Mouse (Mus musculus) right cerebral cortex, postnatal 14 days (tissue): Measurements from ENCODE around the gene Usp3.

Experiments
- DNase-seq: peaks from one replicate; pipeline ENCODE4 v3.0.0; 2022

Gene Usp3

GRCm38 (mm10) chr9:66561496-66561895 lies 31.4 kb downstream of the Usp3 start:
- no peak for DNase-seq

DNA sequence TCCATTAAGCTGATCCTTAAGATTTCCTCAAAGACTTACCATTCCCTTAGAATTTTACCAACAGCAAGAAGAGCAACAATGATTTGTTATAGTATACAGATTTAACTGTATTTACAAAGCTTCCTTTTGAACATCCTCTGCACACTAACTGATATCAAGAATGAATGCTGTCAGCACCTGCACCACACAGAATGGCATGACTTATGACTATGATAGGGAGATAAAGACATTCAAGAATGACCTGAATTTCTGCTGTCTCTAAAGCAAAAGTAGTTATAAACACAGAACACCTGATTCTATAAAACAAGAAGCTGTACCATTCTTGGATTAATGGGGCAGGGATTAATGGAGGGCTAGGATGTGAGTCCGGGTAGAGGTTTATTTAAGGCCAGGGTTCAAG lies 32.2 kb downstream of the Usp3 start:
- DNase-seq, result no peak

DNA sequence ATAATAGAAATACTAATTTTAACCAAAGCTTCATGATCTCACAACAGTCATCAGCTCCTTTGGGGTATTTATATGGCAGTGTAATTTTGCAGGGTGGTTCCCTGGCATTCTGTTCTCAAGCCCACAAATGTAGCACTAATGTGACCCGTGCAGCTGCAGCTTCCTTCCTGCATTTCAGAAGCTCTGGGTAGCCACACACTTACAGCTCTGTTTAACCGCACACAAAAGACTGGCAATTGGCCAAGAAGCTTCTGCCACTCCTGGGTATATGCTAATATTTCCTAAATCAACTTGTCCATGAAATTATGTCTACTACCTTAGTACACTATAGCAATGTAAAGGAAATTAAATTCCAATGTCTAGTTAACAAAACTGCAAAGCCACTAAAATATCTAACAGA lies 32.6 kb downstream of the Usp3 start:
- DNase-seq, result no peak

DNA sequence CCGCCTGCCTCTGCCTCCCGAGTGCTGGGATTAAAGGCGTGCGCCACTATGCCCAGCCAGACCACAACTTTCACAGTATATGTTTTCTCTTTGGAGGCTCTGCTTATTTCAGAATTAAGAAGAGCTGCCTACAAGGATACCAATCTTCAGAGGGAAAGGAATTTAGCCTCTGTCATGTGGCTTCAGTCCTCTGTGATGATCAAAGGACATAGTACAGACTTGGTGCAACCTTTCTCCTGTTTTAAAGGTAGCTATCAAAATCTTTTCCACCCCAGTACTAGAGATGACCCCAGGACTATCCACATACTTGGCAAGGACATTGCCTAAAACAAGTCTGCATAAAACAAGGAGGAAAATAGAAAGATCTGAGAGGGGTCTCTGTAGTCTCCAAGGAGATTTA lies 34.0 kb downstream of the Usp3 start:
- no peak for DNase-seq

GRCm38 (mm10) chr9:66542785-66543184 lies 50.2 kb downstream of the Usp3 start:
- DNase-seq, result no peak

DNA sequence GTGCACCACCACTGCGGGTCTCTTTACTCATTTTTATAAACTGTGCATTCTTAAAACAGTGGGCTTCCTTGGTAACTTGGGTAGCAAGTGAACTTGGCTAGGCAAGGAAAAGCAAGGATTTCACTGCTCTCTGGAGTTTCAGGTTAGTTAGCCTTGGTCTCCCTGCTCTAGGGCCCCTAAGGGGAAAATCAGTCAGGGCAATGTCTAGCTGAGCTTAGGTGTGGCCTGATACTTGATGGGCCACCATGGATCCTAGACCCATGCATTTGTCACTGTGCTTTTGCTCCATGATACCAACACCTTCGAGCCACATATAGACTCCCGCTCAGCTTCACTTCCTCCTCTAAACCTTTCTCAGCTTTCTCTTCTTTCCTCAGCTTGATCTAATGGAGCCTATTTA lies 71.3 kb downstream of the Usp3 start:
- DNase-seq, result no peak

- no peak for DNase-seq
These were observed 72.6 kb downstream of the Usp3 start for GRCm38 (mm10) chr9:66520299-66520698.

GRCm38 (mm10) chr9:66518901-66519300 lies 74.0 kb downstream of the Usp3 start:
- no peak for DNase-seq

GRCm38 (mm10) chr9:66518251-66518650 lies 74.7 kb downstream of the Usp3 start:
- DNase-seq, result no peak

GRCm38 (mm10) chr9:66517746-66518145 lies 75.2 kb downstream of the Usp3 start:
- no peak for DNase-seq

DNA sequence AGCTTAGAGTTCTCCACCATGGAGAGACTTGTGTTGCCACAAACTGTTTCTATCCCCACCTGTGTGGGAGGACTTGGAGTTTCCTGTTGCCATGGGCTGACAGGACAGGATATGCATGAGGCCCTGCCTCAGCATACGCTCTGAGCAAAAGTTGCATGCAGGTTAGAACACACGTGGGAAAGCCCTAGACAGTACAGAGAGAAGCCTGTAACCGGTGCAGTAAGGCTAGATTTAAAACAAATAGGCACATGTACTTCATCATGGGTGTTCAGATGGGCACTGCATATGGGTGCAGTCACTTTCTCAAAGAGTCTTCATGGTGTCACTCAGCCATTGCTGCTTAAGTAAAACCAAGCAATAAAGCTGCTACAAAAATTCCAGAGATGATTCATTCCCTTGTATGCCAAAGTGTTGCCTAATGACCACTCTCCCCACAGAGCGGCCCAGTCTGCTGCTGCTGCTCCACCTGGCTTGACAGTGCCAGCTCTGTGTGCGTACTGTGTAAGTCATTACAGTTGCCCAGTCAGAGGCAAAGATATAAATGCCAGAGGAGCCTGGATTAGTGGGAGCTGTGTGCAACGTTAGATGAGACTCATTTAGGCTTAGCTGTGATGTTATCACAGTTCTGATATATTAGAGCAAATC lies 76.5 kb downstream of the Usp3 start:
- DNase-seq, result no peak

DNA sequence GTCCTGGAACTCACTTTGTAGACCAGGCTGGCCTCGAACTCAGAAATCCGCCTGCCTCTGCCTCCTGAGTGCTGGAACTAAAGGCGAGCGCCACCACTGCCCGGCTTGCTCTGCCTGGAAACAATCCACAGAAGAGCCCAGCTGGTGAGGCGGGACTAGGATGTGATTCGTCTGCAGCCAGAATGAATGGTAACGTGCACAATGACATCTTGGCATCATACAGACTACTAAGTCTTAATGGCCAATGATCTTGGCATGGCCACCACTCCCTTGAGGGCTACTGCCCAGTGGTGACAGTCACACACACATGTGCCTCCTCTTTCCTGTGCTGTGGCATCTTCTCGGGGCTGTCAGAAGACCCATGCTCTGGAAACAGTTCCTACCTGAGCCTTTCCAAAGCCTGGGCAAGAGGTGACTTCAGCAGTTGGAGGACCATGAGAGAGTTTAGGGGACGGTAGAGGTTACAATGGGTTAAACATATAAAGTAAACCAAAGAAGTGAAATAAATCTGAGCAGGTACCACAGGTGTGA lies 77.2 kb downstream of the Usp3 start:
- no peak for DNase-seq

- no peak for DNase-seq
These were observed 77.8 kb downstream of the Usp3 start for GRCm38 (mm10) chr9:66515115-66515514.

- peak; percentile 67 for DNase-seq
These were observed 78.6 kb downstream of the Usp3 start, which contains the start of gene Fbxl22 for GRCm38 (mm10) chr9:66514256-66514770. Gene Fbxl22, minus strand, starts transcription at chr9:66514593.

- DNase-seq, result no peak
These were observed 79.2 kb downstream of the Usp3 start for GRCm38 (mm10) chr9:66513661-66514255.

GRCm38 (mm10) chr9:66513150-66513549 lies 79.8 kb downstream of the Usp3 start:
- peak; percentile 29 for DNase-seq

DNA sequence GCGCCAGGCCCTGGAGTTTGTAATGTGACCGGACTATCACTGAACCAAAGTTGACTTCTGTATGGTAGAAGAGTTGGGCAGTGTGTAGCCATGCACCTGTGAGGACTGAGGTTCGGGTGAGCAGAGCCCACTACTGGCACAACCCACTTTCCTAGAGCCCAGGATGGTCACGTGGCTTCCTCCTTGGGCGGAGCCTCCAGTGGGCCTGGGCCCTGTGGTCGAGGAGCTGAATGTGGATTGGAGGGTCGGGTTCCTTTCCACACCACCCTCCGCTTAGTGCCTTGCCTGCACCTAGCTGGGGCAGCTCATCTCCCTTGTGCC lies 80.6 kb downstream of the Usp3 start:
- peak; percentile 82 for DNase-seq

GRCm38 (mm10) chr9:66511580-66512350 lies 81.2 kb downstream of the Usp3 start:
- peak; percentile 96 for DNase-seq

DNA sequence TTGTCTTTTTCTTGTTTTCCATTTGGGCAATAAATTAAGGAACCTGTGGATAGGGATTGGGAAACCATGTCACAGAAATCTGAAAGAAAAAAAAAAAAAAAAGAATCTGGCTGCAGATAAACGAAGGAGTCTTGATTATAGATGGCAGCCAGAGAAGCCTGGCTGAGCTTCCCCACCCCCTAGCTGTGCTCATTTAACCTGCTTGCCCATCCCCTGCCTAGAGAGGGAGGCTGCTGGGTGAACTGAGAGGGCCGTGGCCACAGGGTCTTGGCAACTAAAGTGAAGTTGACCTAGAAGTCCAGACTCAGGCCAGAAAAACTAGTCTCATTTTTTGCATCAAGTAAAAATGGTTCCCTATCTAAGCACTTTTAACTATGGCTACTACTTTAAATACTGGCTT lies 82.0 kb downstream of the Usp3 start:
- DNase-seq, result no peak

- no peak for DNase-seq
These were observed 82.5 kb downstream of the Usp3 start for GRCm38 (mm10) chr9:66510351-66510841.

DNA sequence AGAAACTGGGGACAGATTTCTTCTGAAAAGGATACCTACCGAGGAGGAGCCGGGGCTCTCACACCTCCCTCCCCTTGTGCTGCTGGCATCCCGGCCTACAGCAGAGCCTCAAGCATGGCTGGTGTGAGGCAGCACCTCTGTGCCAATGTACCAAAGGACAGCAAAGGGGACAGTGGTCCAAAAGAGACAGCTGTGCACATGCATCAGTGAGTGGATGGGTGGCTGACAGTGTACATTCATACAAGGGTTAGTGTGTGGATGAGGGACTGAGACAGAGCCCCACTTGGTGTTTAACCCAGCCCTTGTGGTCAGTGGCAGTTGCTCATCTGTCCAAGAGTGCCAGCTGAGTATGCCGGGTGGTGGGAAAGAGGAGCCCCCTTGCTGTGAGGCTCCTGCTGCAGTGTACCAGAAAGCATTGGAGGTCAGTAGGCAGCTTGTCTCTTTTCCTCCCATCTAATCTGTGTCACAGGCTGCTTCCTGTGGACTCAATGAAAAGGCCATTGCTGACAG lies 84.0 kb downstream of the Usp3 start:
- DNase-seq, result no peak

GRCm38 (mm10) chr9:66507684-66508083 lies 85.3 kb downstream of the Usp3 start:
- DNase-seq, result no peak

GRCm38 (mm10) chr9:66506424-66506823 lies 86.5 kb downstream of the Usp3 start:
- no peak for DNase-seq
